Mouse (Mus musculus): ENCODE results near the gene Fam19a4. TPM values are rescaled to one million over a fixed set of nuclear protein-coding genes. Genes with fewer than 3 reads are reported as not detected.
"Not testable (repeated sequence)": the region's sequence is repeated elsewhere in the genome, so short reads cannot be mapped to it uniquely, and the experiment has no call there.

The Fam19a4 gene
- polyA plus RNA-seq, 1 experiment from 2014 or later = 0.05 TPM

DNA sequence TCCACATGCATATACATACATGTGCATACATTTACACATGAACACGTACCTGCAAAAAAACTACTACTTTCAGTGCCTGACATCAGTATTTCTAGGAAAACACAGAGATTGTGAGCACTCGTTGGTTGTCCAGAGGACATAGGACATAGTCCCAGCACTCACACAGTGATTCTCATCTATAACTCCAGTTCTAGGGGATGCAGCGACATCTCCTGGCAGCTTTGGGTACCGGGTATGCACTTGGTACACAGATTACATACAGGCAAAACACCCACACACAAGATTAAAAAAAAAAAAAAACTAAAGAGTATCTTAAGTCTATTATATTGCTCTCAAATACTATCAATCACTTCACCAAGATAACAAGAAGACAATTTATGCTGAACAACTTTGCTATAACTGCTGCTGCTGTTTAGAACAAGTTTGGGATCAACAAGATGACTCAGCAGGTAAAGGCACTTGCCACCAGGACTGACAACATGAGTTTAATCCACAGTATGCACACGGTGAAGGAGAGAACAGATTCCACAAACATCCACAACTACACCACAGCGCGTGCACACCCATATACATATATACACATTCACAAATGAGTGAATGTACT lies 64.6 kb downstream of the Fam19a4 start:
- Histone ChIP-seq H3K4me3 (ENCODE audit: low read depth, low read length) (no peak overlapping the region), H3K4me1 (replicated peaks; ENCODE audit: control insufficient read depth, insufficient read depth, low read length) (no peaks in the 10 kb centered on the region), H3K27me3 (replicated peaks; ENCODE audit: control insufficient read depth, insufficient read depth, low read length) (no peaks in the 10 kb centered on the region), H3K9ac (ENCODE audit: low read depth, low read length) (no peak overlapping the region), H3K9me3 (ENCODE audit: control insufficient read depth) (no peaks in the 10 kb centered on the region), H3K36me3 (ENCODE audit: control insufficient read depth, insufficient read depth) (no peaks in the 10 kb centered on the region), H3K4me2 (replicated peaks; ENCODE audit: low read depth) (no peak overlapping the region), H3K27ac (ENCODE audit: low read depth, low read length) (no peak overlapping the region)
- no peak for TF ChIP-seq CTCF (IDR thresholded peaks at IDR 0.05; ENCODE audit: low read depth)
- WGBS = 86% methylated on average over 7 of the region's 7 CpGs
- no peak for ATAC-seq

DNA sequence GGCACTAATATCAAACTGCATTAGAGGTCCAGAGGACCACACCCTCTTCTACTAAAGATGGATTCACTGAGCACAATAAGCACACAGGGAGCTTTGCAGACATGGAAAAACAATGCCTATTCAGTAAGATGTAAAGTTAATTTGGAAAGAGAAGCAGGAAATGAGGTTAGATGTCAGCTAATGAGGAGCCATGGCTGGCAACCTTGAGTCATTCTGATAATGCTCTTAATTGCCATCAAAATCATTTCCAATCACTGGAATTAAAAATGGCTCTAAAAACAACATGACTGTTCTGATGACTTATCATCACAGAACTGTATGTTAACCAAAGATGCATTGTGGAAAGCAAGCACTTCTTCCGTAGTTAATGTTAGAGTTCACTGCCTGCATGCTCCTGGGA lies 68.5 kb downstream of the Fam19a4 start:
- WGBS = 77% methylated on average over 1 of the region's 1 CpGs
- H3K4me2 ChIP-seq (replicated peaks; ENCODE audit: low read depth) = no peak overlapping the region
- no peaks in the 10 kb centered on the region for H3K4me1 ChIP-seq (replicated peaks; ENCODE audit: control insufficient read depth, insufficient read depth, low read length)
- no peaks in the 10 kb centered on the region for H3K27me3 ChIP-seq (replicated peaks; ENCODE audit: control insufficient read depth, insufficient read depth, low read length)
- no peaks in the 10 kb centered on the region for H3K36me3 ChIP-seq (ENCODE audit: control insufficient read depth, insufficient read depth)
- no peak overlapping the region for H3K4me3 ChIP-seq (ENCODE audit: low read depth, low read length)
- H3K27ac ChIP-seq (ENCODE audit: low read depth, low read length) = no peak overlapping the region
- H3K9ac ChIP-seq (ENCODE audit: low read depth, low read length) = no peak overlapping the region
- H3K9me3 ChIP-seq (ENCODE audit: control insufficient read depth) = no peaks in the 10 kb centered on the region
- no peak for TF ChIP-seq CTCF (IDR thresholded peaks at IDR 0.05; ENCODE audit: low read depth)
- no peak for ATAC-seq

DNA sequence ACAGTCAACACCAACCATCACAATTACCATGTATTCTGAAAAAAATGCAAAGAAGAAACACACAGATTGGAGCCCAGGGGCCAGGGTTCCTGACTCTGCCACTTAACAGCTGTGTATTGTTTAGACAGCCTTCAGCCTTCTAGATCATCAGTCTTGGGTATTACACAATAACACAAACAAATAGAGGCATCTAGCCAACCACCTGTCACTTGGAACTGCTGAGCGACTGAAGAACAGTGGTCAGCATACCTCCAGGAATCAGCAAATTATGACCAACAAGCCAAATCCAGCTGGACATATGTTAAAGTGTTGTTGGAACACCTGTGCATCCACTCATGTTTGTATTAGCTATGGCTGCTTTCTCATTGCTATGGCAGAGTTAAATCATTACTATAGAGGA lies 82.7 kb downstream of the Fam19a4 start:
- no peak for ATAC-seq
- 85% methylated on average over 1 of the region's 1 CpGs for WGBS

DNA sequence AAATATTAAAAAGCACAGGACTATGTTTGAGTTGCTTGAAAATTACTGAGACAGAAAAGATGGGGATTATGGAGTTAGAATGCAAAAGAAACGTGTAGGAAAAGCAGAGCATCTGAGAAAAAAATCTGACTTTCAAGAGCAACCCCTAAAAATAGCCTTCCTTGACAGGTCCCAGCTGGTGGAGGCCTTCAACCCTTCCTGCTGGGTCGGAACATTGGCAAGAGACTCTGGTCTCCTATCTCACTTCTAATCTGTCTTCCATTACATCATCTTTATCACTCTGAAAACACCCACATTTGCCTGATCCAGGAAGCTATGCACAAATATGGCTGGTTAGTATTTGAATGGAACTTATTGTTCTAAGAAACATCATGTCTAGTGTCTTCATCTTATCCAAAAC lies 115.4 kb downstream of the Fam19a4 start:
- H3K36me3 ChIP-seq (ENCODE audit: control insufficient read depth, insufficient read depth) = no peaks in the 10 kb centered on the region
- H3K9me3 ChIP-seq (ENCODE audit: control insufficient read depth) = no peaks in the 10 kb centered on the region
- TF ChIP-seq CTCF (IDR thresholded peaks at IDR 0.05; ENCODE audit: low read depth) = no peak
- no peak overlapping the region for H3K4me2 ChIP-seq (replicated peaks; ENCODE audit: low read depth)
- H3K27me3 ChIP-seq (replicated peaks; ENCODE audit: control insufficient read depth, insufficient read depth, low read length) = no peaks in the 10 kb centered on the region
- no peaks in the 10 kb centered on the region for H3K4me1 ChIP-seq (replicated peaks; ENCODE audit: control insufficient read depth, insufficient read depth, low read length)
- H3K4me3 ChIP-seq (ENCODE audit: low read depth, low read length) = no peak overlapping the region
- H3K9ac ChIP-seq (ENCODE audit: low read depth, low read length) = no peak overlapping the region
- no peak for ATAC-seq
- H3K27ac ChIP-seq (ENCODE audit: low read depth, low read length) = no peak overlapping the region
- WGBS = 24% methylated on average over 2 of the region's 2 CpGs

More for the DNA sequence above, 82.7 kb downstream of the Fam19a4 start:
- H3K9me3 ChIP-seq (ENCODE audit: control insufficient read depth) = no peaks in the 10 kb centered on the region
- H3K4me3 ChIP-seq (ENCODE audit: low read depth, low read length) = no peak overlapping the region
- no peak overlapping the region for H3K4me2 ChIP-seq (replicated peaks; ENCODE audit: low read depth)
- no peaks in the 10 kb centered on the region for H3K27me3 ChIP-seq (replicated peaks; ENCODE audit: control insufficient read depth, insufficient read depth, low read length)
- H3K36me3 ChIP-seq (ENCODE audit: control insufficient read depth, insufficient read depth) = no peaks in the 10 kb centered on the region
- H3K9ac ChIP-seq (ENCODE audit: low read depth, low read length) = no peak overlapping the region
- H3K27ac ChIP-seq (ENCODE audit: low read depth, low read length) = no peak overlapping the region
- H3K4me1 ChIP-seq (replicated peaks; ENCODE audit: control insufficient read depth, insufficient read depth, low read length) = no peaks in the 10 kb centered on the region
- TF ChIP-seq CTCF (IDR thresholded peaks at IDR 0.05; ENCODE audit: low read depth) = no peak

DNA sequence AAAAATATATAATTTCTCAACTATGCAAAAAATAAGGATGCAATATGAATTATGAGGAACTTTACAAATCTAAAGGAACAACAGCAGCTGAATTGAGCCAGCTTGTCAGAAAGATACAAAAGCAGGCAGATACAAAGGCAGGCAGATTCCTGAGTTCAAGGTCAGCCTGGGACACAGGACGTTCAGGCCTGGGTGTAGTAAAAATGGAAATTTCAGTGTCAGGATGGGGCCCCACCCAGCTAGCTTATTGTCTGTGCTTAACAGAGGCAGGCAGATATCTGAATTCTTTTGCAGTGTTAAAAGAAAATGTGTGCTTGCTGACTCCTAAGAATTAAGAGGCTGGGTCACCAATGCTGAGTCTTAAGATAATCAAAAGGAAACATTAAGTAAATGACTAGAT lies 124.4 kb downstream of the Fam19a4 start:
- ATAC-seq = no peak
- TF ChIP-seq CTCF (IDR thresholded peaks at IDR 0.05; ENCODE audit: low read depth) = no peak
- WGBS = 71% methylated on average over 1 of the region's 1 CpGs

DNA sequence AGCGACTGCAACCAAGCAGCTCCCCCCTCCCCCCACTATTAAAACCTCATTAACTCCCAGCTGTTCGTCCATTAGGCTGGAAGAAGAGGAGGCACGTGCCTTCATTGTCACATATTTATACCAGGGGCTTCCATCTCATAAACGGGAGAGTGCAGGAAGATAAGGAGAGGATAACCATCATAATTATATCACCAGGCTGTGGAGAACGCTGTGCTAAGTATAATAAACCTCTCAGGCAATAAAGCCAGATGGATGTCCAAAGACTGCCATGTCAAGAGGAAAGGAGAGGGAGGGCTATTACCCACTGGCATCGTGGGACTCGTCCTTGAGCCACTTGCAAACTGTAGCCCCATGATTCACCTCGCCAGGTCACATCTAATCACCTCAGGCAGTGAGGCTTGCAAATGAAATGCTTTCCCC lies 151.1 kb downstream of the Fam19a4 start:
- Histone ChIP-seq H3K4me2 (replicated peaks; ENCODE audit: low read depth) (no peak overlapping the region), H3K4me3 (ENCODE audit: low read depth, low read length) (no peak overlapping the region), H3K4me1 (replicated peaks; ENCODE audit: control insufficient read depth, insufficient read depth, low read length) (no peaks in the 10 kb centered on the region), H3K36me3 (ENCODE audit: control insufficient read depth, insufficient read depth) (no peaks in the 10 kb centered on the region), H3K9me3 (ENCODE audit: control insufficient read depth) (no peaks in the 10 kb centered on the region), H3K27me3 (replicated peaks; ENCODE audit: control insufficient read depth, insufficient read depth, low read length) (no peaks in the 10 kb centered on the region), H3K9ac (ENCODE audit: low read depth, low read length) (no peak overlapping the region), H3K27ac (ENCODE audit: low read depth, low read length) (no peak overlapping the region)
- WGBS = 17% methylated on average over 8 of the region's 8 CpGs
- TF ChIP-seq CTCF (IDR thresholded peaks at IDR 0.05; ENCODE audit: low read depth) = no peak
- ATAC-seq = no peak

More for the DNA sequence above, 124.4 kb downstream of the Fam19a4 start:
- Histone ChIP-seq H3K4me1 (replicated peaks; ENCODE audit: control insufficient read depth, insufficient read depth, low read length) (no peaks in the 10 kb centered on the region), H3K27me3 (replicated peaks; ENCODE audit: control insufficient read depth, insufficient read depth, low read length) (no peaks in the 10 kb centered on the region), H3K36me3 (ENCODE audit: control insufficient read depth, insufficient read depth) (no peaks in the 10 kb centered on the region), H3K4me3 (ENCODE audit: low read depth, low read length) (no peak overlapping the region), H3K9me3 (ENCODE audit: control insufficient read depth) (no peaks in the 10 kb centered on the region), H3K27ac (ENCODE audit: low read depth, low read length) (no peak overlapping the region), H3K4me2 (replicated peaks; ENCODE audit: low read depth) (no peak overlapping the region), H3K9ac (ENCODE audit: low read depth, low read length) (no peak overlapping the region)

DNA sequence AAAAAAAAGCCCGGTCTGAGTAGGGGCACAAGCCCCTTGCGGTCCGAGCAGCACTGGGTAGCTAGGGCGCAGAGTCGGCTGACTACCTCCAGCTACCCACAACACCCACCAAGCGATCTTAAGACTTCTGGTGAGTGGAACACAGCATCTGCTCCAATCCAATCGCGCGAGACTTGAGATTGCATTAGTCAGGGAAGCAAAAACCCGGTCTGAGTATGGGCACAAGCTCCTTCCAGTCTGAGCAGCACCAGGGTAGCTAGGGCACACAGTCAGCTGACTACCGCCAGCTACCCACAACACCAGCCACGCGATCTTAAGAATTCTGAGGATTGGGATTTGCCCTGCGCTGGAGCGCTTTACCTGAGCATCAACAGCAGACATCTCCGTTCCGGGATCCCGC lies 183.1 kb downstream of the Fam19a4 start:
- not testable (repeated sequence) for H3K27me3 ChIP-seq (replicated peaks; ENCODE audit: control insufficient read depth, insufficient read depth, low read length); H3K27ac ChIP-seq (ENCODE audit: low read depth, low read length); H3K4me3 ChIP-seq (ENCODE audit: low read depth, low read length); ATAC-seq; H3K36me3 ChIP-seq (ENCODE audit: control insufficient read depth, insufficient read depth); H3K9ac ChIP-seq (ENCODE audit: low read depth, low read length); H3K4me2 ChIP-seq (replicated peaks; ENCODE audit: low read depth); H3K9me3 ChIP-seq (ENCODE audit: control insufficient read depth); H3K4me1 ChIP-seq (replicated peaks; ENCODE audit: control insufficient read depth, insufficient read depth, low read length)
- 92% methylated on average over 17 of the region's 18 CpGs for WGBS

DNA sequence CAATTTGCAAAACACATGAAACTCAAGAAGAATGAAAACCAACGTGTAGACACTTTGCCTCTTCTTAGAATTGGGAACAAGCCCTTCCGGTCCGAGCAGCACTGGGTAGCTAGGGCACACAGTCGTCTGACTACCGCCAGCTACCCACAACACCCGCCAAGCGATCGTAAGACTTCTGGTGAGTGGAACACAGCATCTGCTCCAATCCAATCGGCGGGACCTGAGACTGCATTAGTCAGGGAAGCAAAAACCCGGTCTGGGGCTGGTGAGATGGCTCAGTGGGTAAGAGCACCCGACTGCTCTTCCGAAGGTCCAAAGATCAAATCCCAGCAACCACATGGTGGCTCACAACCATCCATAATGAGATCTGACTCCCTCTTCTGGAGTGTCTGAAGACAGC lies 183.6 kb downstream of the Fam19a4 start:
- 91% methylated on average over 13 of the region's 13 CpGs for WGBS
- ATAC-seq = not testable (repeated sequence)

More for the DNA sequence above, 183.6 kb downstream of the Fam19a4 start:
- H3K9me3 ChIP-seq (ENCODE audit: control insufficient read depth); H3K4me1 ChIP-seq (replicated peaks; ENCODE audit: control insufficient read depth, insufficient read depth, low read length); H3K4me3 ChIP-seq (ENCODE audit: low read depth, low read length); H3K4me2 ChIP-seq (replicated peaks; ENCODE audit: low read depth); H3K36me3 ChIP-seq (ENCODE audit: control insufficient read depth, insufficient read depth); H3K9ac ChIP-seq (ENCODE audit: low read depth, low read length); H3K27me3 ChIP-seq (replicated peaks; ENCODE audit: control insufficient read depth, insufficient read depth, low read length); H3K27ac ChIP-seq (ENCODE audit: low read depth, low read length): not testable (repeated sequence)

All from intestine, postnatal 0 days (tissue).